Mouse (Mus musculus): ENCODE measurements around the gene Olfr834.

The Olfr834 gene

GRCm38 (mm10) chr9:18987690-18988089 lies at the start of gene Olfr834:
Gene Olfr834 (plus strand): TSS chr9:18987990.
- DNase-seq (ENCODE audit: low spot score) = no peak

GRCm38 (mm10) chr9:18962021-18962420 lies 25.8 kb upstream of the Olfr834 start:
- no peak for DNase-seq (ENCODE audit: low spot score)

GRCm38 (mm10) chr9:19032435-19032834 lies 44.6 kb downstream of the Olfr834 start, which contains the start of gene Olfr835:
Gene Olfr835 (plus strand): TSS chr9:19032735.
- DNase-seq (ENCODE audit: low spot score) = no peak

Data from adipocyte (in vitro differentiated cells).